Mouse (Mus musculus) neural tube, embryonic 12.5 days (tissue): ENCODE results near the gene Sfrp2. TPM values are rescaled to one million over a fixed set of nuclear protein-coding genes. Genes with fewer than 3 reads are reported as not detected.

Experiments
- ATAC-seq: fragments of 200-750 bp; cut with Nextera tagmentation; 2 replicates; pipeline ENCODE4 v1.8.0; 2017; ENCODE audit warnings: low read depth, mild to moderate bottlenecking, moderate TSS enrichment, moderate library complexity; ENCODE audit not compliant: low FRiP score
- H3K27ac ChIP-seq: fragments of 300-500 bp; sonication (generic); 2 replicates; pipeline ENCODE4 v1.5.1; 2016
- H3K27me3 ChIP-seq: fragments of 300-500 bp; sonication (generic); replicated peaks from 2 replicates; pipeline ENCODE4 v1.6.1; 2016; ENCODE audit warnings: mild to moderate bottlenecking
- H3K36me3 ChIP-seq: fragments of 300-500 bp; sonication (generic); 2 replicates; pipeline ENCODE4 v1.6.1; 2016; ENCODE audit warnings: mild to moderate bottlenecking
- H3K4me1 ChIP-seq: fragments of 300-500 bp; sonication (generic); 2 replicates; pipeline ENCODE4 v1.6.1; 2016
- H3K4me2 ChIP-seq: fragments of 300-500 bp; sonication (generic); replicated peaks from 2 replicates; pipeline ENCODE4 v1.6.1; 2016; ENCODE audit warnings: mild to moderate bottlenecking
- H3K4me3 ChIP-seq: fragments of 300-500 bp; sonication (generic); 2 replicates; pipeline ENCODE4 v1.5.1; 2016
- H3K9ac ChIP-seq: fragments of 300-500 bp; sonication (generic); 2 replicates; pipeline ENCODE4 v1.6.1; 2016; ENCODE audit warnings: mild to moderate bottlenecking
- H3K9me3 ChIP-seq: fragments of 300-500 bp; sonication (generic); 2 replicates; pipeline ENCODE4 v1.6.1; 2016; ENCODE audit warnings: mild to moderate bottlenecking
- WGBS: fragments of 180-500 bp; shearing (Covaris S2); methylation state at CpG from one replicate; pipeline ENCODE4 v1.1.7; 2016; 5-methylcytosine and 5-hydroxymethylcytosine counted together
- polyA plus RNA-seq: library from polyadenylated mRNA; unstranded; fragments of >200 nt; fragmentation: Nextera tagmentation; extraction: Ambion mirVana; gene quantifications from 2 replicates; pipeline ENCODE4 v1.2.1, GENCODE M21; 2016

The Sfrp2 gene
- polyA plus RNA-seq, 1 experiment from 2014 or later: 116 TPM

DNA sequence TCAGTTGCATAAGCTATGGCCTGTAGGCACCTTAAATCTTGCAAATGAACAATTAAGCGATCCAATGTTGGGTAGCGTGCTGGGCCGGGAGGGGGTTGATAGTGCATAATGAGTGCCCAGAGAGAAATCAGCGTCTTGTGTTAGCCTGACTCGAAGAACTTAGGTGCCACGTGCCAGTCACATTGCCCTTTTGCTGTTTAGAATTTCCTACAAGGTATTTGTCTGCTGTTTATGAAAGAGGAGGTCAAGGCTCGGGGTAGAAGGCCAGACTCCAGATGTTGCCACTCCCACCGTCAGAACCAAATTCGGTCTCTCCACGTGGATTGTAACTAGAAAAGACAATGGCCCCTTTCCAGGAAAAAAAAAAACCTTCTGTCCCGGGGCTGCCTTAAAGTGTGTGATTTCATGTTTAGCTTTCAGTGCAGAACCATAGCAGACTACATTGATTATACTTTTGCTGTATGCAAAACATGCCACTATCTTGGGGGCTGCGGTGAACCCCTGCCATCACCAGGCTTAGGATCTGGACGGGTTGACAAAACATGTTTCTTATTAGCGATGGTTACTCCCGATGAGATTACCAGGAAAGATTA lies 11.0 kb upstream of the Sfrp2 start:
- no peak overlapping the region for H3K4me2 ChIP-seq
- no peak for ATAC-seq
- no peaks in the 10 kb centered on the region for H3K4me1 ChIP-seq
- H3K27ac ChIP-seq: no peak overlapping the region
- H3K27me3 ChIP-seq: no peaks in the 10 kb centered on the region
- H3K4me3 ChIP-seq: no peak overlapping the region
- WGBS: 76% methylated on average over 15 of the region's 15 CpGs
- H3K36me3 ChIP-seq: no peaks in the 10 kb centered on the region
- no peak overlapping the region for H3K9ac ChIP-seq
- H3K9me3 ChIP-seq: no peaks in the 10 kb centered on the region

DNA sequence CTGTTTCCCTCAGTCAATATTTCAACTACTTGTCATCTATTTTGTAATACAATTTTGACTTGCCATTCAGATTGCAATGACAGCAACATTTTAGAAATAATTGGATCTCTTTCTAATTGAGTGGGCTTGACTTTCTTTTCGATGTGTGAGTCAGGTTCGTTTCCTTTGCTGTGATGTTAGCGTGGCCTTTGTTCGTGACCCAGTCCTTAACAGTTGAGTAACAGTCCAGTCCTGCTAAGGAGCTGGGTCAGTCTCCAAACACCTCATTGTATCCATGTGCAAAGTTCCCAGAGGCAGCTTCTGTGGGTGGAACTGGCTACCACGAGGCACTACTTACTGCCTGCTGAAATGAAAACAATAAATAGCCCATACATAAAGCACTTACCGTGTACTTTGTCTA lies 10.5 kb upstream of the Sfrp2 start:
- H3K36me3 ChIP-seq: no peaks in the 10 kb centered on the region
- no peak overlapping the region for H3K4me3 ChIP-seq
- H3K4me2 ChIP-seq: no peak overlapping the region
- ATAC-seq: no peak
- H3K9ac ChIP-seq: no peak overlapping the region
- H3K27ac ChIP-seq: no peak overlapping the region
- WGBS: 78% methylated on average over 6 of the region's 6 CpGs
- no peaks in the 10 kb centered on the region for H3K4me1 ChIP-seq
- H3K9me3 ChIP-seq: no peaks in the 10 kb centered on the region
- H3K27me3 ChIP-seq: no peaks in the 10 kb centered on the region

DNA sequence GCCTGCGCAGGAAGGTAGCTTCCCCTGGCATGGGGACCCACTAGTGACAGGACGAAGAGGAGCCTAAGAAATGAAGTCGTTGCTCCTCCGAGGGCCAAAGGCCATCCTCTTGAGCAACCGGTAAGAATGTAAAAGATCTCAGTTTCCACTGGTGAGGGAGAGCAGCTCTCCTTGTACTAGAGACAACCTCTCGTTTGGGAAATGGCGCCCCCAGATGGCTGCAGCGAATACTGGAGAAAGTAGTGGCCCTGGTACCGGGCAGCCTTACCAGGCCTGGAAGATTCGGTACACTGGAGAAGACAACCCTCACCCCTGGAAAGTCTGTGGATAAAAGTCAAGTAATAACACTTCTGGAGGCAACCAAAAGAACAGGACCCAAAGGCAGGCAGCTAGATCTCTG lies 3.8 kb upstream of the Sfrp2 start:
- 79% methylated on average over 10 of the region's 10 CpGs for WGBS
- H3K9me3 ChIP-seq: no peaks in the 10 kb centered on the region
- no peak overlapping the region for H3K27ac ChIP-seq
- no peak overlapping the region for H3K4me3 ChIP-seq
- H3K9ac ChIP-seq: no peak overlapping the region
- no peaks in the 10 kb centered on the region for H3K36me3 ChIP-seq
- H3K4me2 ChIP-seq: no peak overlapping the region
- 0 out of 2 replicates have a peak, but pooled peaks cover 7% of the 10 kb centered on the region for H3K27me3 ChIP-seq
- H3K4me1 ChIP-seq: peaks cover 30% of the 10 kb centered on the region
- no peak for ATAC-seq

DNA sequence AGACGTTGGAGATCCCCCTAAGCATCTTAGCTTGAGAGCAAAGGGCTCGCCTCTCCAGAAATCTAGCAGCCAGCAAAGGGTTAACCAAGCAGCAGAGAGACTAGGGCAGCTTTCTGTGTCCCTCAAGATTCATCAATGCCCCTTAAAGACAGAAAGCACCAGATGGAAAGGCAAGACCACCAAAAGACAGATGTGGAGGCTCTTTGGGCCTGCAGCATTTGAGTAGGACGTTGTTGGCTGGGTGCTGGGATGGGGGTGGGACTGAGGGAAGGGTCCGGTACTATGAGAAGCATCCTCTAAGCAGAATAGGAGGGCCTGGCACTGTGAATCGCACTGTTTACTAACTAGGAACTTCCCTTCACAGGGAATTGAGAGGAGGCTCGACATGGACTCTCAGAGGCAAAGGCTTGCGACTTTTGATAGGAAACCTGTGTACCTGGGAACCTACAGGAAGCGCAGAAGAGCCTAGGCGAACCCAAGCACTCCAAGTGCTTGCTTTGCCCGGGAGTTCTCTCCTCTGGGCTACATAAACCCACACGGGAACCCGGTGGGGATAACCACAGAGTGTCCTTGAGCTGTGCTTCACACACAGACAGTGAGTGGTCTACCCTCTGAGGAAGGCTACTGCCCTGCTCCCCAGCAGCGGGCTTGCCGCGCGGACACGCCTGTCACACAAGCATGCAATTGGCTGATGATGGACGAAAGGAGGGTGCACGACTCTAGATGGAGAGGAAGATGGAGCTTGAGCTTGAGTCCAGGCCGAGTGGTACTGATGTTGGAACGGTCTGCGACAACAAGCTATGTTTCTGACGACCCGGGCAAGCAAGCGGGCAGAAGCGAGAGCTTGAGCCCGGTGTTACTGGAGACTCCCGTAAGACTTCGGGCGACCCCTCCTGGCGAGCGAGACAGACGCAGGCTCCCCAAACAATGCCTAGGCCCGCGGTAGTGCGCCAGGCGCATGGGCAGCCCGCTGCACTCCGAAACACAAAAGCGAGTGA lies 2.3 kb upstream of the Sfrp2 start:
- Histone ChIP-seq H3K4me3 (peak overlapping the region; percentile 35), H3K36me3 (no peaks in the 10 kb centered on the region), H3K27me3 (0 out of 2 replicates have a peak, but pooled peaks cover 7% of the 10 kb centered on the region), H3K4me2 (peak overlapping the region; percentile 85), H3K27ac (no peak overlapping the region), H3K4me1 (peaks cover 36% of the 10 kb centered on the region), H3K9ac (peak overlapping the region; percentile 61), H3K9me3 (no peaks in the 10 kb centered on the region)
- ATAC-seq: peak; percentile 72
- WGBS: 8% methylated on average over 40 of the region's 40 CpGs

DNA sequence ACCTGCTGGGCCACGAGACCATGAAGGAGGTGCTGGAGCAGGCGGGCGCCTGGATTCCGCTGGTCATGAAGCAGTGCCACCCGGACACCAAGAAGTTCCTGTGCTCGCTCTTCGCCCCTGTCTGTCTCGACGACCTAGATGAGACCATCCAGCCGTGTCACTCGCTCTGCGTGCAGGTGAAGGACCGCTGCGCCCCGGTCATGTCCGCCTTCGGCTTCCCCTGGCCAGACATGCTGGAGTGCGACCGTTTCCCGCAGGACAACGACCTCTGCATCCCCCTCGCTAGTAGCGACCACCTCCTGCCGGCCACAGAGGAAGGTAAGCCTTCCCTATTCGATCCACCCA lies 577 bp downstream of the Sfrp2 start:
- no peak overlapping the region for H3K27ac ChIP-seq
- WGBS: under 1% methylated on average over 25 of the region's 25 CpGs
- H3K9me3 ChIP-seq: no peaks in the 10 kb centered on the region
- peak overlapping the region; percentile 81 for H3K9ac ChIP-seq
- peaks cover 39% of the 10 kb centered on the region for H3K4me1 ChIP-seq
- H3K4me2 ChIP-seq: peak overlapping the region; percentile 85
- ATAC-seq: peak; percentile 11; the same call in 1 of the 2 replicates
- peaks cover 13% of the 10 kb centered on the region for H3K36me3 ChIP-seq
- H3K4me3 ChIP-seq: peak overlapping the region; percentile 61
- H3K27me3 ChIP-seq: 0 out of 2 replicates have a peak, but pooled peaks cover 7% of the 10 kb centered on the region

DNA sequence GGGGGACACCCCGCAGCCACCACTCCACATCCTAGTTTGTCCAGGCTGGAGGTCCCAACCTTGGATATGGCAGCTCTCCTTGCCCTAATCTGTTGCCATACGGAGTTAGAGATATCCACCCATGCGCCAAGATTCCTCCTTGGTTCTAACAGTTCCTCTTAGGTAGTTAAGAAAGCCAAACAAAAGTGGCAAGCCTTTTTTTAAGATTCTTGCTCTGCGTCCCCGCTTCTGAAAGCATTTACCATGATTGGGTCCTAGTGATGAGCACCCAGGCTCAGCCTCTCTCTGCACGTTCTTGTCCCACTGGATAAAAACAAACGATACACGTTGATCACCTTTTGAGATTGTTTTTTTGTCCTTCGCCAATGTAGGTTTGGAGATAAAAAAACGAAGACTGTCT lies 1.0 kb downstream of the Sfrp2 start:
- Histone ChIP-seq H3K27ac (no peak overlapping the region), H3K9me3 (no peaks in the 10 kb centered on the region), H3K36me3 (peaks cover 13% of the 10 kb centered on the region), H3K27me3 (0 out of 2 replicates have a peak, but pooled peaks cover 7% of the 10 kb centered on the region), H3K4me2 (peak overlapping the region; percentile 85), H3K4me1 (peaks cover 39% of the 10 kb centered on the region), H3K9ac (peak overlapping the region; percentile 81), H3K4me3 (peak overlapping the region; percentile 61)
- WGBS: 2% methylated on average over 10 of the region's 10 CpGs
- ATAC-seq: no peak

DNA sequence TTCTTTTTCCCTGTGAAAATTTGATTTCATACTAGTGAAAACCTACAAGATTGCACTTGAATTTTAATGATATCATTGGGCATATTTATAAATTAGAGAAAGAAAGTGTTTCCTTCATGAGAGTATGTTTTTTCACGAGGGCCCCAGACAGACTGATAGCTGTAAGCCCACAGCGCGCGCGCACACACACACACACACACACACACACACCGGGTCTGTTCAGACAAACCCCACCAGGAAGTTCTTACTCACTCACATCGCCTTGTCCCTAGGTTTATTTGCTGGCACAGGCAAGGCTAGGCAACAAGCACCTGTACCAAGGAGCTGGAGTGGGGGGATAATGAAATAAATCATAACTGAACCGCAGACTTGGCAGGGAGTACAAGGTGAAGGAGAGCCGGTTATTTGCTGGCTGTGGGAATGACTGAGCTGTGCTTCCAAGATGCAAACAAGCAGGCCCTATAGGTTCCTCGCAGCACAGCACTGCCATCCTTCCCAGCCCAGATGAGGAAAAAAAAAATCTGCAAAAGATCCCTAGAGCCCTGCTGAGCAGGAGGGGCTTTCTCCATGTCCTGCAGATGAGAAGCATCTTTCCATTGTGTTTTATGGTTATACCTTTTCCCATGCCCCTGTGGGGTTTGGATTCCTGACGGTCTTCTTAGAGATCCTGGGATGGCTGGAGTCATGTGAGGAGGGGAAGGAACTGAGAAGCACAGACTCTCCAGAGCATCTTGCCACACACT lies 2.3 kb downstream of the Sfrp2 start:
- H3K4me2 ChIP-seq: peak overlapping the region; percentile 85
- no peaks in the 10 kb centered on the region for H3K9me3 ChIP-seq
- H3K27me3 ChIP-seq: 0 out of 2 replicates have a peak, but pooled peaks cover 4% of the 10 kb centered on the region
- no peak overlapping the region for H3K27ac ChIP-seq
- peak overlapping the region; percentile 4; the same call in 1 of the 2 replicates for H3K9ac ChIP-seq
- ATAC-seq: no peak
- peak overlapping the region; percentile 17; the same call in 1 of the 2 replicates for H3K4me3 ChIP-seq
- WGBS: 17% methylated on average over 11 of the region's 11 CpGs
- H3K36me3 ChIP-seq: peaks cover 23% of the 10 kb centered on the region
- H3K4me1 ChIP-seq: peaks cover 38% of the 10 kb centered on the region

DNA sequence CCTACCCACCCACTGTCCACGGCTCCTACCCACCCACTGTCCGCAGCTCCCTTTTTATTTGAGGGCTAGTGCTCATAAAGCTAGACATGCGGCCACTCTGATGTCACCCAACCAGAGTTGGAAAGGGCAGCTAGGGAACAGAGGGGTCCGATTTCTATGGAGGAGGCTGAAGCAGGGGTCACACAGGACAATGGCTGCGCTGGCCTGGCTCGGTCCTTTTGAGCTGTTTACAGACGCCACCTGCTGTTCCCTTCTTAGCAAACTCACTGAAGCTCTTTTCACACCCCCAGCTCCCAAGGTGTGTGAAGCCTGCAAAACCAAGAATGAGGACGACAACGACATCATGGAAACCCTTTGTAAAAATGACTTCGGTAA lies 2.9 kb downstream of the Sfrp2 start:
- Histone ChIP-seq H3K4me2 (peak overlapping the region; percentile 85), H3K27me3 (0 out of 2 replicates have a peak, but pooled peaks cover 2% of the 10 kb centered on the region), H3K36me3 (peaks cover 23% of the 10 kb centered on the region), H3K4me3 (peak overlapping the region; percentile 17; the same call in 1 of the 2 replicates), H3K9me3 (no peaks in the 10 kb centered on the region), H3K27ac (no peak overlapping the region), H3K4me1 (peaks cover 32% of the 10 kb centered on the region), H3K9ac (peak overlapping the region; percentile 4; the same call in 1 of the 2 replicates)
- no peak for ATAC-seq
- 7% methylated on average over 10 of the region's 10 CpGs for WGBS

DNA sequence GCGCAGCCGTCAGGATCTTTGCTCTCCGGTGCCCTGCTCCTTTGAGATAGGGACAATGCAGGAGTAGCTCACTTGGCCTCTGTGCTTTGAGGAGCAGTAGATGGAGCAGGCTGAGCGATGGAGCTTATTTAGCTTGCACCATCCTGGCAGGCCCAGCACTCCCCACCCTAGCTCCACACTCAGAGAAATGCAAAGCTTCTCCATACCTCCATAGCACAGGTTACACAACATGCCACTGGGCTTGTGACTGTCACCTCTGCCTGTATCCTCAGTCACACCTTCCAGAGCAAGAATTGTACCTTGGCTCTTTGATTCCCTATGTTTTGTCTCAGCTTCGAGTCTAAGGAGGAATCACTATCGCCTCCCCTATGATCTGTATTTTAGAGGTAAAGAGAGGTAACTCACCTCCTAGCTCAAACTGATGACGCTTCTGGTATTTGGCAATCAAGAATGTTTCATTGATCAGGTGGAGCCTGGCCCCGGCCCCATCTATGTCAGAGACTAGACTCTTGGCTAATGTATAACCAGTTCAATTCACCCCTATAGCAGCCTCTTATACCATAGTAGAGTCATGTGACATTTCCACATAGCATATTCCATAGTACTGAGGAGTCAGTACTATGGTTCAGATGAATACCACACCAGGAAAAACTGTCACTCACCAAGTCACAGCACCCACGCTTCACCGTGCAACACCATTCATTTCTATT lies 5.2 kb downstream of the Sfrp2 start:
- 87% methylated on average over 10 of the region's 10 CpGs for WGBS
- H3K9me3 ChIP-seq: no peaks in the 10 kb centered on the region
- no peak overlapping the region for H3K27ac ChIP-seq
- H3K9ac ChIP-seq: no peak overlapping the region
- 0 out of 2 replicates have a peak, but pooled peaks cover 2% of the 10 kb centered on the region for H3K27me3 ChIP-seq
- ATAC-seq: no peak
- H3K4me3 ChIP-seq: no peak overlapping the region
- H3K4me2 ChIP-seq: no peak overlapping the region
- H3K36me3 ChIP-seq: peaks cover 23% of the 10 kb centered on the region
- 0 out of 2 replicates have a peak, but pooled peaks cover 18% of the 10 kb centered on the region for H3K4me1 ChIP-seq

DNA sequence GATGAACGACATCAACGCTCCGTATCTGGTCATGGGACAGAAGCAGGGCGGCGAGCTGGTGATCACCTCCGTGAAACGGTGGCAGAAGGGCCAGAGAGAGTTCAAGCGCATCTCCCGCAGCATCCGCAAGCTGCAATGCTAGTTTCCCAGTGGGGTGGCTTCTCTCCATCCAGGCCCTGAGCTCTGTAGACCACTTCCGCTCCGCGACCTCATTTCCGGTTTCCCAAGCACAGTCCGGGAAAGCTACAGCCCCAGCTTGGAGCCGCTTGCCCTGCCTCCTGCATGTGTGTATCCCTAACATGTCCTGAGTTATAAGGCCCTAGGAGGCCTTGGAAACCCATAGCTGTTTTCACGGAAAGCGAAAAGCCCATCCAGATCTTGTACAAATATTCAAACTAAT lies 7.2 kb downstream of the Sfrp2 start:
- 90% methylated on average over 18 of the region's 18 CpGs for WGBS

DNA sequence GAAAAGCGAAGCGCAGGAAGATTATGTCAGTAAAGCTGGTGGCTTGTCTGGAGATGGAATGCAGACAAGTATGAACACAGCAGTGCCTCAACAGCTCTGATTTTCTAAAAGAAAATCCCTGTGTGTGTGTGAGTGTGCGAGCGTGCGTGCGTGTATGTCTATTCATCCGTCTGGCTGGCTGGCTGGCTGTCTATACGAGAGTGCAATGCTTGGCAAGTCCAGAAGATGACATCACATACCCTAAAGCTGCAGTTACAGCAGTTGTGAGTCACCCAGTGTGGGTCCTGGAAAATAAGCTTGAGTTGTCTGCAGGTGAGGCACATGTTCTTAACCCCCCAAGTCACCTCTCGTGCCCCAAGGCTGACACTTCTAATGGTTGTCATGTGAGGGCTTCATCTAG lies 9.3 kb downstream of the Sfrp2 start:
- H3K4me2 ChIP-seq: no peak overlapping the region
- ATAC-seq: no peak
- no peaks in the 10 kb centered on the region for H3K4me1 ChIP-seq
- H3K4me3 ChIP-seq: no peak overlapping the region
- H3K36me3 ChIP-seq: peaks cover 19% of the 10 kb centered on the region
- H3K27me3 ChIP-seq: 0 out of 2 replicates have a peak, but pooled peaks cover 2% of the 10 kb centered on the region
- 86% methylated on average over 9 of the region's 9 CpGs for WGBS
- H3K27ac ChIP-seq: no peak overlapping the region
- H3K9ac ChIP-seq: no peak overlapping the region
- H3K9me3 ChIP-seq: no peaks in the 10 kb centered on the region

More for the DNA sequence above, 7.2 kb downstream of the Sfrp2 start:
- ATAC-seq: no peak
- no peak overlapping the region for H3K4me2 ChIP-seq
- H3K36me3 ChIP-seq: peaks cover 23% of the 10 kb centered on the region
- H3K27me3 ChIP-seq: 0 out of 2 replicates have a peak, but pooled peaks cover 2% of the 10 kb centered on the region
- no peaks in the 10 kb centered on the region for H3K9me3 ChIP-seq
- H3K27ac ChIP-seq: no peak overlapping the region
- 0 out of 2 replicates have a peak, but pooled peaks cover 9% of the 10 kb centered on the region for H3K4me1 ChIP-seq
- H3K4me3 ChIP-seq: no peak overlapping the region
- no peak overlapping the region for H3K9ac ChIP-seq
